Mouse (Mus musculus) spleen, adult 2 months (tissue): Measurements from ENCODE around the gene Gmppa.

Experiments
- CTCF ChIP-seq: fragments of 200-500 bp; IDR thresholded peaks from 2 replicates; pipeline ENCODE4 v1.5.1; 2011; ENCODE audit warnings: mild to moderate bottlenecking, inconsistent platforms; ENCODE audit not compliant: insufficient read depth, insufficient read length, insufficient replicate concordance; ENCODE audit errors: extremely low read depth
- POLR2A ChIP-seq: fragments of 200-500 bp; IDR thresholded peaks from 2 replicates; pipeline ENCODE4 v1.6.1; 2011; ENCODE audit warnings: low read depth, low read length, inconsistent platforms

DNA sequence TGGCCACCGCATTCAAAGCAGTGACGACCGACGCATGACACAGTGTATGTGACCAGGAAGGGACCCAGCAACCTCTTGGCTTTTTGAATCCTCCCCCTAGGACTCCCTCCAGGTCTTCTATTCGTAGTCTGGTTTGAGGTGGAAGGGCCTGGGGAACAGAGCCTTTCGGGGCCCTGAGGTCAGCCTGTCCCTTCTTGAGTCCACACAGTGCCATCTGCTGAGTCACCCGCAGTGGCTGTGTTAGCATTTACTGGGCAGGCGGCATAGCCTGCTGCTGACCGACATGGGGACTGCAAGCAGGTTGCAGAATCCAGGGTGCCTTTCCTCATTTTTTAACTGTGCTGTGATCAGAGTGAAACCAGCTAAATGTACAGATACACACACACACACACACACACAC, 28.7 kb upstream of the Gmppa start:
- no peak for TF ChIP-seq CTCF
- no peak for TF ChIP-seq POLR2A
